Mouse (Mus musculus) activated CD4-positive, CD25-positive, alpha-beta regulatory T cell, adult 4 months (primary cell): ENCODE data around the gene AC124108.1. TPM values are rescaled to one million over a fixed set of nuclear protein-coding genes. Genes with fewer than 3 reads are reported as not detected.

ENCODE experiments used
- ATAC-seq: one replicate; pipeline ENCODE4 v1.8.0; 2017
- polyA plus RNA-seq, 2 experiments: library from polyadenylated mRNA; unstranded; fragments of 100-300 nt; shearing (Covaris generic); gene quantifications; one replicate each; pipeline ENCODE4 v1.2.1; 2017

Gene AC124108.1
- polyA plus RNA-seq, 2 experiments from 2014 or later, result not detected

GRCm38 (mm10) chr1:132201511-132201860 is 10.2 kb downstream of the AC124108.1 start:
- ATAC-seq, result no peak

- ATAC-seq, result no peak
These were observed 10.7 kb downstream of the AC124108.1 start for GRCm38 (mm10) chr1:132201936-132202335.

GRCm38 (mm10) chr1:132202771-132203170 is 11.5 kb downstream of the AC124108.1 start:
- no peak for ATAC-seq

- no peak for ATAC-seq
These were observed 14.7 kb downstream of the AC124108.1 start for GRCm38 (mm10) chr1:132205958-132206357.

- no peak for ATAC-seq
These were observed 15.6 kb downstream of the AC124108.1 start for GRCm38 (mm10) chr1:132206828-132207227.

- no peak for ATAC-seq
These were observed 16.9 kb downstream of the AC124108.1 start for GRCm38 (mm10) chr1:132208154-132208553.

GRCm38 (mm10) chr1:132209400-132209799 is 18.1 kb downstream of the AC124108.1 start:
- ATAC-seq, result no peak

- no peak for ATAC-seq
These were observed 19.7 kb downstream of the AC124108.1 start for GRCm38 (mm10) chr1:132210922-132211321.

- no peak for ATAC-seq
These were observed 20.4 kb downstream of the AC124108.1 start for GRCm38 (mm10) chr1:132211672-132212071.

GRCm38 (mm10) chr1:132212218-132212617 is 21.0 kb downstream of the AC124108.1 start:
- ATAC-seq, result no peak

GRCm38 (mm10) chr1:132213076-132213475 is 21.8 kb downstream of the AC124108.1 start:
- no peak for ATAC-seq

- no peak for ATAC-seq
These were observed 25.0 kb downstream of the AC124108.1 start for GRCm38 (mm10) chr1:132216276-132216675.

GRCm38 (mm10) chr1:132221627-132222026 is 30.4 kb downstream of the AC124108.1 start:
- ATAC-seq, result no peak

- no peak for ATAC-seq
These were observed 30.9 kb downstream of the AC124108.1 start for GRCm38 (mm10) chr1:132222166-132222565.

- no peak for ATAC-seq
These were observed 35.2 kb downstream of the AC124108.1 start for GRCm38 (mm10) chr1:132226297-132227080.

GRCm38 (mm10) chr1:132229667-132230066 is 38.4 kb downstream of the AC124108.1 start, which contains the start of gene Gm10188:
TSS of gene Gm10188 (minus strand) at chr1:132229767.
- no peak for ATAC-seq

GRCm38 (mm10) chr1:132231470-132232274 is 40.4 kb downstream of the AC124108.1 start:
- no peak for ATAC-seq

- ATAC-seq, result no peak
These were observed 42.3 kb downstream of the AC124108.1 start for GRCm38 (mm10) chr1:132233566-132233965.

- ATAC-seq, result no peak
These were observed 43.6 kb downstream of the AC124108.1 start for GRCm38 (mm10) chr1:132234757-132235273.

GRCm38 (mm10) chr1:132237585-132238159 is 46.4 kb downstream of the AC124108.1 start:
- no peak for ATAC-seq

GRCm38 (mm10) chr1:132245010-132245409 is 53.8 kb downstream of the AC124108.1 start:
- ATAC-seq, result no peak

GRCm38 (mm10) chr1:132246137-132246536 is 54.9 kb downstream of the AC124108.1 start:
- ATAC-seq, result no peak

GRCm38 (mm10) chr1:132246641-132247040 is 55.4 kb downstream of the AC124108.1 start:
- ATAC-seq, result no peak
